Mouse (Mus musculus): ENCODE results near the gene Chl1.

DNA sequence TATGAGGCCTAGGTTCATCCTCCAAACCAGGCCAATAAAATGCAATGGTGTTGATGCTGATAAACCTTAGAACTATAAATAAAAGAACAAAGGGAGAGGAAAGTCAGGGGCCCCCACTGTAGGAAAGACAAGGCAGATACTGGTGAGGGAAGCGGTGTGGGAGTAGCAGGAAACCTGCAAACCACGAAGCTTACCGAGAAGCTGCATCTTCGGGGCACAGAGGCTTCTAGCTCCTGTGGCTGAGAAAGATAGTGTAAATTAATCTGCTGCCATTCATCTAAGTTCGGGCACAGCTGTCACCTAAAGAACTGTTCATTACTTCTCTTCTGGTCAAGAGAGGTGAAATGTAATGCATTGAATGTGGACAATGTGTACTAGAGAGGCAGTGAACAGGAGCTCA is 37.1 kb upstream of the Chl1 start:
- TF ChIP-seq CTCF (IDR thresholded peaks at IDR 0.05; ENCODE audit: low read depth), result no peak
- no peak for TF ChIP-seq EP300 (optimal IDR thresholded peaks at IDR 0.05)
